Mouse (Mus musculus) thymus, postnatal 10 days (tissue): Measurements from ENCODE around the gene Mrps5.
"Not testable (repeated sequence)": the region's sequence is repeated elsewhere in the genome, so short reads cannot be mapped to it uniquely, and the experiment has no call there.

Experiments used
- DNase-seq, 2 experiments: peaks; one replicate each; pipeline ENCODE4 v3.0.0; 2021; ENCODE audit warnings: low spot score in 2 of 2

Mrps5 gene

GRCm38 (mm10) chr2:127586694-127587513 is at the start of gene Mrps5, which contains the start of gene Zfp661:
Mrps5 (plus strand) TSS chr2:127587222.
Zfp661 (minus strand) TSS chr2:127587094.
- DNase-seq, result peak; percentile 63 to 76

GRCm38 (mm10) chr2:127537548-127537947 is 49.5 kb upstream of the Mrps5 start:
- DNase-seq, result no peak

GRCm38 (mm10) chr2:127539494-127539893 is 47.5 kb upstream of the Mrps5 start:
- DNase-seq, result peak in 1 of 2 experiments; percentile 33

- DNase-seq, result no peak
These were observed 45.8 kb upstream of the Mrps5 start, which contains the start of gene Prom2 for GRCm38 (mm10) chr2:127541185-127541584. Prom2 (minus strand) TSS chr2:127541467.

GRCm38 (mm10) chr2:127541697-127542096 is 45.3 kb upstream of the Mrps5 start:
- no peak for DNase-seq

GRCm38 (mm10) chr2:127548342-127549074 is 38.5 kb upstream of the Mrps5 start:
- DNase-seq, result no peak

- DNase-seq, result no peak
These were observed 37.3 kb upstream of the Mrps5 start for GRCm38 (mm10) chr2:127549711-127550110.

GRCm38 (mm10) chr2:127550446-127550845 is 36.6 kb upstream of the Mrps5 start:
- DNase-seq, result no peak

GRCm38 (mm10) chr2:127551078-127551477 is 35.9 kb upstream of the Mrps5 start:
- DNase-seq, result no peak

GRCm38 (mm10) chr2:127559070-127559966 is 27.7 kb upstream of the Mrps5 start:
- DNase-seq, result peak; percentile 84 to 89

GRCm38 (mm10) chr2:127573322-127573721 is 13.7 kb upstream of the Mrps5 start:
- DNase-seq, result no peak

- DNase-seq, result peak; percentile 85 to 87
These were observed 2.6 kb upstream of the Mrps5 start for GRCm38 (mm10) chr2:127584436-127584858.

GRCm38 (mm10) chr2:127587514-127587844 is 457 bp downstream of the Mrps5 start:
- DNase-seq, result no peak

GRCm38 (mm10) chr2:127588897-127589296 is 1.9 kb downstream of the Mrps5 start:
- DNase-seq, result no peak

GRCm38 (mm10) chr2:127590204-127590603 is 3.2 kb downstream of the Mrps5 start:
- peak; percentile 11 to 53 for DNase-seq

- peak; percentile 36 to 37 for DNase-seq
These were observed 3.8 kb downstream of the Mrps5 start for GRCm38 (mm10) chr2:127590840-127591239.

GRCm38 (mm10) chr2:127603383-127603782 is 16.4 kb downstream of the Mrps5 start:
- DNase-seq, result not testable (repeated sequence)

- DNase-seq, result no peak
These were observed 18.2 kb downstream of the Mrps5 start for GRCm38 (mm10) chr2:127605203-127605602.

GRCm38 (mm10) chr2:127608234-127608633 is 21.2 kb downstream of the Mrps5 start:
- peak in 1 of 2 experiments; percentile 11 for DNase-seq

- no peak for DNase-seq
These were observed 22.0 kb downstream of the Mrps5 start for GRCm38 (mm10) chr2:127608986-127609385.

GRCm38 (mm10) chr2:127611386-127611785 is 24.4 kb downstream of the Mrps5 start:
- no peak for DNase-seq

- DNase-seq, result no peak
These were observed 25.3 kb downstream of the Mrps5 start for GRCm38 (mm10) chr2:127612288-127612687.
